Mouse (Mus musculus): ENCODE measurements around the gene Ttc28.

- TF ChIP-seq CTCF (IDR thresholded peaks at IDR 0.05; ENCODE audit: insufficient read depth, low read length): no peak
- TF ChIP-seq POLR2A (IDR thresholded peaks at IDR 0.05; ENCODE audit: borderline replicate concordance, extremely low read depth, low read depth, low read length): no peak
These were observed 334.4 kb downstream of the Ttc28 start for GRCm38 (mm10) chr5:111213935-111214450.
